Mouse (Mus musculus) adrenal gland, postnatal 36 days (tissue): ENCODE data around the gene Plcl2. TPM values are rescaled to one million over a fixed set of nuclear protein-coding genes. Genes with fewer than 3 reads are reported as not detected.

Experiments
- DNase-seq, 2 experiments: peaks; one replicate each; pipeline ENCODE4 v3.0.0; 2021; ENCODE audit warnings: mixed read lengths in 1 of 2
- total RNA-seq, 2 experiments: library from RNA; stranded (reverse); gene quantifications; 2 replicates each; pipeline ENCODE4 v1.2.3; 2021

Plcl2 gene
- total RNA-seq, 2 experiments from 2014 or later = 58.9 to 75.0 TPM

DNA sequence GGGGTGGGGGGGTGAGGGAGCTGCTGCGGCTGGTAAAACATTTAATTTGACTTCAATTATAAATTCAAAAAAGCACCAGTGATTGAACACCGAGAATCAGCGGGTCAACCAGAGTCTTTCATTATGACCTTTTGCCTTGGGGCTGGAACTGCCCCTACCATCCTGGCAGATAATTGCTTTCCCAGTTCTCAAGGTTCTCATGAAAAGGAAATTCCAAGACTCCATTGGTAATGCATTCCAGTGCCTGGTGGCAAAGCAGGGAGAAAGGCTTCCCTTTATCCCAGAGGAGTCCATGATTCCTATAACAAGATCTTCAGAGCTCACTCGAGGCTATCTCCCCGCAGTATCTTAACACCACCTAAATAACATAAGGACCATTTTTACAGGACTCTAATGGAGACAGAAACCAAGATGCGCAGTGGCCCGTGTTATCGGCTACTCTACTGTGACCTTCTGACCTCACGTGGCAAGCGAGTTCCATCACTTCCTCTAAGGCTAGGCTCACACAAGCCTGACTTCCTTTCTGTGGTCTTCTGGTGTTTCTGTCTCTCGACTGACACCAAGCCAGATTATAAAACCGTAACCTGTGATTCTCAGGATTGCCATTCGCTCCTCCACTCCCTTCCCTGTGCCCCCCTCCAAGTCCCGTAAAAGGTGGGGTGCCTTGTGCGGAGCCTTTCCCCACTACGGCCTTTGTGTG is 10.0 kb upstream of the Plcl2 start:
- no peak for DNase-seq

GRCm38 (mm10) chr17:50500806-50501205 is 8.4 kb upstream of the Plcl2 start:
- no peak for DNase-seq

DNA sequence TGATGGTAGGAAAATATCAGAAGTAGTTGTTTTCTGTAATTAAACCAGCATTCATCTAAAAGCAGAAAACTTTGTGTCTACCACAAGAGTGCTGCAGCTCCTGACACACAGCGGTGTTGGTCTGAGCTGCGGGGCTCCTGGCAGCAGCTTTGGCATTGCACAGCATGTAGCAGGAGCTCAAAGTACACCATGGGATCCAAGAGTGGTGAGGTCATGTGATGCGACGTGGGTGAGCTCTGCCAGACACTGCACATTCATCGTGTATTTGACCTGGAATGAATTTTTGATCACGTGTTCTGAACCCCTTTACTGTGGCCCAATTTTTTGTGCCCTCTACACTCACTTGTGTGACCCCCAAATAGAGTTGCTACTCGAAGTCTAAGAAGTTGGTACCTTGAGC is 6.1 kb upstream of the Plcl2 start:
- no peak for DNase-seq

GRCm38 (mm10) chr17:50504070-50504846 is 4.9 kb upstream of the Plcl2 start:
- no peak for DNase-seq

GRCm38 (mm10) chr17:50505910-50506634 is 3.1 kb upstream of the Plcl2 start:
- no peak for DNase-seq

- peak; percentile 38 to 49 for DNase-seq
Measured at GRCm38 (mm10) chr17:50506861-50507321, 2.3 kb upstream of the Plcl2 start.

GRCm38 (mm10) chr17:50508055-50508774 is 988 bp upstream of the Plcl2 start:
- DNase-seq = peak; percentile 60 to 73

DNA sequence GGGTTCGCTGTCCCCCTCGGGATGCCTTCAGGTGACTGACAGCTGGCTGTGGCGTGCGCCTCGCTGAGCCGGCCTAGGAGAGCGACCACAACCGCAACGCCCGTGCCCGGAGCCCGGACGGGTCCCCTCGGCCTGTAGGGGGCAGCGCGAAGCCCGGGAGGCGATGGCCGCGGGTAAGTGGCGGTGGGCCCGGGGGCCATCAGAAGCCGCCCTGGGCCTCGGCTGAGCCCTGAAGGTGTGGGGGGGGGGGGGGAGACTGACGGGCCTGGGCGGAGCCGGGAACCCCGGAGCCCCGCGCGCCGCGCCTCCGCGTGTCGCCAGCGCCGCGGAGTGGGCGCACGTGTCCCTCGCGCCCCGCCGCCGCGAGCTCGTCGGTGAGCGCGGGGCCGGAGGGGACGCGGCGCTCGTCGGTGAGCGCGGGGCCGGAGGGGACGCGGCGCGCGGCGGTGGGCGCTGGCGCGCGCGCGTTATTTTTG is 390 bp upstream of the Plcl2 start:
- DNase-seq = peak; percentile 83 to 89

- DNase-seq = no peak
Measured at GRCm38 (mm10) chr17:50510279-50510678, 1.1 kb downstream of the Plcl2 start.

DNA sequence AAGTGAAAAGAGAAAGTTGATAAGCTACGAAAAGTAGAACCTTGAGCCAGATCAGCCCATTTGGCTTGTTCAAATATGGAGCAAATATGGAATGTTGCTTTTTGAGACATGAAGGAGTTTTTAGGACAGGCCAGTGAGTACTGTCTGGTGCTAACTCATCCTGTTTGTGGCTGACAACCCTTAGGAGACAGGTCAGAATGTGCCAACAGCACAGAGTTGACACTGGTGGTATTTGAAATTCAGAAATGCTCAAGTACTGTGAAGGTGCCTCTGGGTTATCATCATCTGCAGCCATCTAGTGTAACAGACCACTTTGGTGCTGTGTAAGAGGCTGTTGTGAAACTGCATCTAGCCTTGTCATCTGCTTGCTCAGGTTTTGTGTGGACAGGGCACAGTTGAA is 1.5 kb downstream of the Plcl2 start:
- DNase-seq = peak in 1 of 2 experiments; percentile 34

DNA sequence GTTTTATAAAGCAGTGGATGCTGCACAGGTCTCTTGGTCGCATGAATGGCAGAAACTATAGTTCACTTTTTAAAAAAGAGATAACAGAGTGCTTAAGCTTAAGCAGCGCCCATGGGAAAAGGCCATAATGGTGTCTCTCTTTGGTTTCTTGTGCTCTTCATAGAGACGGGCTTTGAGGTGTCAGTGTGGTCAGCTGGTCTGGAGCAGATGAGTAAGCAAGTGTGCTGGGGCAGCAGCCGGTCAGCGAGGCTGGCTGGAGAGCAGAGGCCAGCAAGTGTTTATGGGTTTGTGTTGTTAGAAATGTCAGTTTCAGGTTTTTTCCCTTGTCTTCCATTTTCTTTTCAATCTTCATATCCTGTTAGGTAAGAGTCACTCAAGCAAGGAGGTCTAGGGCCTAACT is 3.0 kb downstream of the Plcl2 start:
- DNase-seq = peak; percentile 75

DNA sequence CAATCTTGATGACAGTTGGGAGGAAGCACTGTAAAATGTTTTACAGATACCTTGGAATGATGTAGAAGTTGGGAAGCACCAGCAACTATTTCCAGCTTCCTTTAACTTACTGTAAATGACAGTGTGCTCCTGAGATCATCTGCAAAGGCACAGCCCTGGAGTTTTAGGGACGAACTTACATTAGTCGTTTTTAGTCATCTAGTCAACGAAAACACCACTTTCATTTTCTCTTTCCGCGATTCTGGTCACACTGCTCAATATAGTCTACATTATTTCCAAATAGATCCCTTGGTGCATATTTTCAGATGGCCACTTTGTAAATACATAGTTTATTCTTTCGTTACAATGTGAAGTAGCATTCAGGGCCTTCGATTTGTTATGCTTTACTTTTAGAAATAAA is 3.6 kb downstream of the Plcl2 start:
- no peak for DNase-seq

DNA sequence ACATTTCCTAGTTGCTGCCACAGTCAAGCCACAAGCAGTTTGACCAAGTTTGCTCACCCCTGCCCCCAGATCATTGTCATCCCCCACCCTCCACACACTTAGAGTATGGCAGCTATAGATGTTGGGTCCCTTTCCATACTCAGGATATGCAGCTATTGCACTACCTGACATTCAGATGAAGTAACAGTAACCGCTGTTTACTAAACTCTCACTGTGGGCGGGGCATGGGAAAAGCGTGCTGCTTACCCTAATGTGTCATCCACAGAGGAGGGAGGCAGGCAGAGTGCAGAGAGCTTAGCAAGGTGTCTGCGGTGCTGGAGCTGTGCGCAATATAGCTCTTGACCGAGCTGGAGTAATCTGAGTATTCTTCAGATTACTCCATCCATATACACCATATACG is 4.2 kb downstream of the Plcl2 start:
- DNase-seq = peak; percentile 45 to 46

DNA sequence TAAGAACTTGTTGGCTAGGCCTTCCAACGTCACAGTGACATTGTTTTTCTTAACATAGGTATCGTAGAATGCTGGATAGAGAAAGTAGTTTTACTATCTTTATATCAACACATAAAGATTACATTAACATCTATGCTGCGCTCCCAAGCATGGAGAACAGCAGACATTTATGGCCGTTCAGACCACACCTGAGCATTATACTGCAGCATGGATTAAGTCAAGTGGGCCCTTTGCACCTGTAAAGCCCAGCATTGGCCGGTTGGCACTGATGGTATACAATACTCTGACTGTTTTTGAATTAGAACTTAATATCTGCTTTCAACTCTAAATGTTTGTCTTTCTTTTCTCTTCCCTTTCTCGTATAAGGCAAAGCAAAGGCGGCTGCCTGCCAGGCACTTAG is 4.8 kb downstream of the Plcl2 start:
- DNase-seq = no peak

- DNase-seq = no peak
Measured at GRCm38 (mm10) chr17:50515926-50516325, 6.7 kb downstream of the Plcl2 start.

GRCm38 (mm10) chr17:50517781-50518415 is 8.7 kb downstream of the Plcl2 start:
- no peak for DNase-seq

- DNase-seq = no peak
Measured at GRCm38 (mm10) chr17:50519588-50519987, 10.4 kb downstream of the Plcl2 start.

GRCm38 (mm10) chr17:50522473-50523083 is 13.4 kb downstream of the Plcl2 start:
- DNase-seq = no peak

DNA sequence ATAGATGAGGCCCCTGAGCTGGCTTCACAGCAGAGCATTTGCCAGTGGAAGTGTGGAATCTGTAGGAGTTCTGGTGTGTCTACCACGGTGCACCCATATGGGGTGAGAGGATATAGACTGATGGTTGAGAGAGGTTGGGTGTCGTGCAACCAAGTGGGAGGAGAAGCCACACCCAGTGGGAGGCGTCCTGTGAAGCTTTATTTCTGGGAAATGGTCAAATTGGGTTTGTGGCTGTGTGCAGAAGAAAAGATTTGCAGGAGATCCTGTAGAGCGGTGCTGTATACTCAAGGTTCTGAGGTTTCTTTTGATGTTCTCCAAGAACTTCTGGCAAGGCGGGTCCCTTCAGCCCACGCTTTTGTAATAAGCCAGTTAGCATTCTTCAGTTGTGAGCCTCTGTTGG is 15.8 kb downstream of the Plcl2 start:
- DNase-seq = no peak

- DNase-seq = peak in 1 of 2 experiments; percentile 25
Measured at GRCm38 (mm10) chr17:50525821-50526220, 16.6 kb downstream of the Plcl2 start.

DNA sequence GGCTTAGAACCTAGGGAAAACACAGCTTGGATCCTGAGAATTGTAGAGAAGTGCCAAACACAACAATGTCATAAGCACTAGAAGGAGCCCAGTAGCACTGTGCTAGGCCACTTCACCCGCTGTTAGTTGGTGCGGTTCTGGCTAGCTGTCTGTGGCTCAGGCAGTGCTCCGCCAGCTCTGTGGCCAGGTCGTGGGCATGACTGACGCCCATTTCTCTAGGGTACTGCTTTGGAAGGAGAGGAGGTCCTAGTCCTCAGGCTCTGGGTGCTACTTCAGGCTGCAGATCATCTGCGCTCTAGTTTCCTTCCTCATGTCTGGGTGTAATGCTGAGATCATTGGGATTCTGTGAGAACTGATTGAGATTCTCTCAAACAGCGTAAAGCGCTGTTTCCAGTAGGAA is 20.9 kb downstream of the Plcl2 start:
- DNase-seq = no peak
